Mouse (Mus musculus): ENCODE results near the gene Tbc1d10a. TPM values are rescaled to one million over a fixed set of nuclear protein-coding genes. Genes with fewer than 3 reads are reported as not detected.

Tbc1d10a gene
- total RNA-seq, 2 experiments from 2014 or later, result 34.5 to 35.6 TPM

- intact Hi-C loops (cut with DNase I), result no loop called here
- no peak for DNase-seq (ENCODE audit: low spot score in 2 of 2)
These were observed 44.8 kb downstream of the Tbc1d10a start for GRCm38 (mm10) chr11:4231435-4231834.

- intact Hi-C loops (cut with DNase I), result no loop called here
- no peak for DNase-seq (ENCODE audit: low spot score in 2 of 2)
These were observed 46.1 kb downstream of the Tbc1d10a start for GRCm38 (mm10) chr11:4232644-4233043.

GRCm38 (mm10) chr11:4235052-4235655, 48.6 kb downstream of the Tbc1d10a start:
- intact Hi-C loops (cut with DNase I), result no loop called here
- no peak for DNase-seq (ENCODE audit: low spot score in 2 of 2)

GRCm38 (mm10) chr11:4235665-4236545, 49.3 kb downstream of the Tbc1d10a start, which contains the start of gene Osm:
TSS of gene Osm (plus strand) at chr11:4236420.
- DNase-seq (ENCODE audit: low spot score in 2 of 2), result no peak
- intact Hi-C loops (cut with DNase I), result no loop called here

GRCm38 (mm10) chr11:4236546-4237067, 50.0 kb downstream of the Tbc1d10a start:
- no peak for DNase-seq (ENCODE audit: low spot score in 2 of 2)
- intact Hi-C loops (cut with DNase I), result no loop called here

- intact Hi-C loops (cut with DNase I), result no loop called here
- no peak for DNase-seq (ENCODE audit: low spot score in 2 of 2)
These were observed 50.9 kb downstream of the Tbc1d10a start for GRCm38 (mm10) chr11:4237389-4237912.

- intact Hi-C loops (cut with DNase I), result no loop called here
- DNase-seq (ENCODE audit: low spot score in 2 of 2), result no peak
These were observed 51.6 kb downstream of the Tbc1d10a start for GRCm38 (mm10) chr11:4238167-4238566.

- intact Hi-C loops (cut with DNase I), result no loop called here
- DNase-seq (ENCODE audit: low spot score in 2 of 2), result no peak
These were observed 53.1 kb downstream of the Tbc1d10a start for GRCm38 (mm10) chr11:4239691-4240090.

GRCm38 (mm10) chr11:4240151-4240550, 53.6 kb downstream of the Tbc1d10a start:
- no peak for DNase-seq (ENCODE audit: low spot score in 2 of 2)
- intact Hi-C loops (cut with DNase I), result no loop called here

- intact Hi-C loops (cut with DNase I), result no loop called here
- no peak for DNase-seq (ENCODE audit: low spot score in 2 of 2)
These were observed 54.6 kb downstream of the Tbc1d10a start for GRCm38 (mm10) chr11:4241180-4241579.

- no peak for DNase-seq (ENCODE audit: low spot score in 2 of 2)
- intact Hi-C loops (cut with DNase I), result no loop called here
These were observed 59.5 kb downstream of the Tbc1d10a start for GRCm38 (mm10) chr11:4246126-4246525.

GRCm38 (mm10) chr11:4246623-4247022, 60.0 kb downstream of the Tbc1d10a start:
- intact Hi-C loops (cut with DNase I), result no loop called here

GRCm38 (mm10) chr11:4247201-4247959, 60.8 kb downstream of the Tbc1d10a start:
- DNase-seq (ENCODE audit: low spot score in 2 of 2), result no peak
- intact Hi-C loops (cut with DNase I), result no loop called here

More at GRCm38 (mm10) chr11:4246623-4247022, 60.0 kb downstream of the Tbc1d10a start:
- DNase-seq (ENCODE audit: low spot score in 2 of 2), result no peak

- intact Hi-C loops (cut with DNase I), result no loop called here
- no peak for DNase-seq (ENCODE audit: low spot score in 2 of 2)
These were observed 62.6 kb downstream of the Tbc1d10a start for GRCm38 (mm10) chr11:4249151-4249550.

- intact Hi-C loops (cut with DNase I), result no loop called here
- no peak for DNase-seq (ENCODE audit: low spot score in 2 of 2)
These were observed 63.7 kb downstream of the Tbc1d10a start for GRCm38 (mm10) chr11:4250290-4250689.

GRCm38 (mm10) chr11:4251376-4251775, 64.8 kb downstream of the Tbc1d10a start:
- intact Hi-C loops (cut with DNase I), result no loop called here
- no peak for DNase-seq (ENCODE audit: low spot score in 2 of 2)

- intact Hi-C loops (cut with DNase I), result no loop called here
- no peak for DNase-seq (ENCODE audit: low spot score in 2 of 2)
These were observed 66.3 kb downstream of the Tbc1d10a start for GRCm38 (mm10) chr11:4252886-4253285.

GRCm38 (mm10) chr11:4256846-4257607, 70.4 kb downstream of the Tbc1d10a start, which contains the start of gene Lif:
TSS of gene Lif (plus strand) at chr11:4257557.
- intact Hi-C loops (cut with DNase I), result no loop called here

GRCm38 (mm10) chr11:4257756-4258155, 71.2 kb downstream of the Tbc1d10a start:
- DNase-seq (ENCODE audit: low spot score in 2 of 2), result no peak

More at GRCm38 (mm10) chr11:4256846-4257607, 70.4 kb downstream of the Tbc1d10a start, which contains the start of gene Lif:
- no peak for DNase-seq (ENCODE audit: low spot score in 2 of 2)

More at GRCm38 (mm10) chr11:4257756-4258155, 71.2 kb downstream of the Tbc1d10a start:
- intact Hi-C loops (cut with DNase I), result loop anchor here (1.0 kb wide), 2 partner anchors 37 to 165 kb away; no protein-coding TSS in a partner anchor
